Mouse (Mus musculus): ENCODE measurements around the gene Agap3. TPM values are rescaled to one million over a fixed set of nuclear protein-coding genes. Genes with fewer than 3 reads are reported as not detected.

Agap3 gene
- polyA plus RNA-seq, 1 experiment from 2014 or later = 24.6 TPM

Other genes with a start within 250 kb of the Agap3 start
- gene Kcnh2, start 100.6 kb upstream of the Agap3 start, polyA plus RNA-seq (2014; fragmentation: Nextera tagmentation; extraction: Ambion mirVana) = 19.4 and 20.8 TPM in 2 replicates
- gene Nos3, start 87.4 kb upstream of the Agap3 start, polyA plus RNA-seq (2014; fragmentation: Nextera tagmentation; extraction: Ambion mirVana) = 21.5 and 30.4 TPM in 2 replicates
- gene Atg9b, start 60.0 kb upstream of the Agap3 start, polyA plus RNA-seq (2014; fragmentation: Nextera tagmentation; extraction: Ambion mirVana) = 0.49 and 1.5 TPM in 2 replicates
- gene Abcb8, start 58.5 kb upstream of the Agap3 start, polyA plus RNA-seq (2014; fragmentation: Nextera tagmentation; extraction: Ambion mirVana) = 44.6 and 53.1 TPM in 2 replicates
- gene Asic3, start 38.8 kb upstream of the Agap3 start, polyA plus RNA-seq (2014; fragmentation: Nextera tagmentation; extraction: Ambion mirVana) = 0.20 TPM in 1 of 2 replicates, not detected in the other
- gene Cdk5, start 28.6 kb upstream of the Agap3 start, polyA plus RNA-seq (2014; fragmentation: Nextera tagmentation; extraction: Ambion mirVana) = 34.0 and 36.2 TPM in 2 replicates
- gene Slc4a2, start 28.3 kb upstream of the Agap3 start, polyA plus RNA-seq (2014; fragmentation: Nextera tagmentation; extraction: Ambion mirVana) = 17.7 and 17.9 TPM in 2 replicates
- 158 and 165 TPM in 2 replicates for gene Fastk, start 6.9 kb upstream of the Agap3 start, polyA plus RNA-seq (2014; fragmentation: Nextera tagmentation; extraction: Ambion mirVana)
- gene Tmub1, start 4.3 kb upstream of the Agap3 start, polyA plus RNA-seq (2014; fragmentation: Nextera tagmentation; extraction: Ambion mirVana) = 21.5 and 22.6 TPM in 2 replicates
- gene Gbx1, start 75.0 kb downstream of the Agap3 start, polyA plus RNA-seq (2014; fragmentation: Nextera tagmentation; extraction: Ambion mirVana) = 0.04 TPM in 1 of 2 replicates, not detected in the other
- 3.2 and 3.4 TPM in 2 replicates for gene Asb10, start 88.8 kb downstream of the Agap3 start, polyA plus RNA-seq (2014; fragmentation: Nextera tagmentation; extraction: Ambion mirVana)
- not detected in 2 replicates for gene 4931409K22Rik, start 104.6 kb downstream of the Agap3 start, polyA plus RNA-seq (2014; fragmentation: Nextera tagmentation; extraction: Ambion mirVana)
- 75.6 and 78.6 TPM in 2 replicates for gene Abcf2, start 125.3 kb downstream of the Agap3 start, polyA plus RNA-seq (2014; fragmentation: Nextera tagmentation; extraction: Ambion mirVana)
- gene Chpf2, start 134.6 kb downstream of the Agap3 start, polyA plus RNA-seq (2014; fragmentation: Nextera tagmentation; extraction: Ambion mirVana) = 8.1 and 9.8 TPM in 2 replicates
- 73.2 and 76.1 TPM in 2 replicates for gene Smarcd3, start 172.2 kb downstream of the Agap3 start, polyA plus RNA-seq (2014; fragmentation: Nextera tagmentation; extraction: Ambion mirVana)
- gene Nub1, start 233.4 kb downstream of the Agap3 start, polyA plus RNA-seq (2014; fragmentation: Nextera tagmentation; extraction: Ambion mirVana) = 28.2 and 30.7 TPM in 2 replicates

Measured in heart, embryonic 11.5 days (tissue).